Mouse (Mus musculus) cerebellum, postnatal 36 days (tissue): ENCODE measurements around the gene Mov10.
"Not testable (repeated sequence)": the region's sequence is repeated elsewhere in the genome, so short reads cannot be mapped to it uniquely, and the experiment has no call there.

Experiments used
- DNase-seq, 2 experiments: peaks; one replicate each; pipeline ENCODE4 v3.0.0; 2021 to 2022; ENCODE audit warnings: mixed read lengths in 2 of 2

Gene Mov10

DNA sequence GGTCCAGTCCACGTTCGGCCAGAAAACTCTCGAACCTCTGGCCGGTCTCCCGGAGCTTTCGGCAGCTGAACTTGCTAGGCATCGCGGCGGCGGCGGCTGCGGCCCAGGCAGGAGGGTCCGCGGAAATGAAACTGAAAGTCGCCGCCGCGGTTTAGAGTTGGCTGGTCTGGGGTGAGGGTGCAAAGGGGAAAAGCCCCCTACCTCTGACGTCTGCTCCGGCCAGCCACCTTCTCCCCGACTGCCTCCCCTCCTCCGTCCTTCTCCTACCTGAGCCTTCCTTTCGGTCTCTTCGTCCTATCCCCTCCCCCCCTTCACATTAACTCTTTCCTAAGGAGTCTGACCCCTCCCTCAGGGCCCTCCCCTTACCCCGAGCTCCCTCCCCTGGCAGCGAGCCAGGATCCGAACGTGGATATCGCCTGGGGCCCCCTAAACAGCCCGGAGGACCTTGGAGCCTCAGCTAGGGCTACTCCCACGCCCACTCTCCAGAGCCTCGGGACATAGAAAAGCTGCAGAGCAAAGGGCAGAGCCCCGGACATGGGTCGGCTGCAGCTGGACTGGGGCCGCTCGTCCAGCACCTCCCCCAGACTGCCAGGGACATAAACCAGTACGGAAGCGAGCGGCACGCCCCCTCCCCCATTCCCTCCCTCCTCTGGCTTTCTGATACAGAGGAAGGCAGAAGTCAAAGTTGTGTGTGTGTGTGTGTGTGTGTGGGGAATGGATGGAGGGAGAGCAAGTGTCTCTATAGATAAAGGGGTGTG lies at the start of gene Mov10:
Mov10 (minus strand) TSS at position 573 of the 758 bp plus-strand sequence.
- DNase-seq, result peak; percentile 11 to 37

GRCm38 (mm10) chr3:104866674-104867073 lies 48.3 kb upstream of the Mov10 start:
- not testable (repeated sequence) for DNase-seq

- no peak for DNase-seq
Observed at GRCm38 (mm10) chr3:104865341-104865788, 47.0 kb upstream of the Mov10 start.

- DNase-seq, result peak; percentile 92 to 93
Observed at GRCm38 (mm10) chr3:104864651-104865340, 46.4 kb upstream of the Mov10 start.

- peak; percentile 87 to 89 for DNase-seq
Observed at GRCm38 (mm10) chr3:104863786-104864650, 45.7 kb upstream of the Mov10 start, which contains the start of the genes St7l and Capza1. TSS of gene St7l (plus strand) at chr3:104864005. TSS of gene Capza1 (minus strand) at chr3:104864505.

DNA sequence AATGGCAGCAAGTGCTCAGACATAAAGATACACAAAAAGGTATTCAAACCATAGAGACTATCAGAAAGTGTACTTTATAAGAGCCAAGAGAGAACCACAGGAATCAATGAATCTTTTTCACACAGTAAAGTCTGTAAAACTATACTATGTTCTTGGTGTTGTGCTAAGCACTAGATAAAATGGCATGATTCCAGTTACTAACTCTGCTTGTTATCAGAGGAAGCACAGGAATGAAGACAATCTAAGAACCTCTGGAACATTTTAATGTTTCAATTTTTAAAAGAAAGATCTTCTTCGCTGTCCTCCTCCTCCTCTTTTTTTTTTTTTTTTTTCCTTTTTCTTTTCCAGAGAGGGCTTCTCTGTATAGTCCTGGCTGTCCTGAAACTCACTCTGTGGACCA lies 40.2 kb upstream of the Mov10 start:
- no peak for DNase-seq

DNA sequence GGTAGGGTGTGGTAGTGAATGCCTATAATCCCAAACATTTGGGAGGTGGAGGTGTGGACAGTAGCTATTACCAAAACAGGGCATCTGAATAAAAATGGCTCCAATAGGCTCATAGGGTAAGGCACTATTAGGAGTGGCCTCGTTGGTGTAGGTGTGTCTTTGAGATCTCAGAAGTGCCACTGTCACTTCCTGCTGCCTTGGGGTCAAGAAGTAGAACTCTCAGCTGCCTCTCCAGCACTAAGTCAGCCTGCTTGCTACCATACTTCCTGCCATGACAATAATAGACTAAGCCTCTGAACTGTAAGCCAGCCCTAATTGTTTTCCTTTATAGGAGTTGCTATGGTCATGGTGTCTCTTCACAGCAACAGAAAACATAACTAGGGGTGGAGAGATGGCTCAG lies 37.7 kb upstream of the Mov10 start:
- DNase-seq, result no peak

DNA sequence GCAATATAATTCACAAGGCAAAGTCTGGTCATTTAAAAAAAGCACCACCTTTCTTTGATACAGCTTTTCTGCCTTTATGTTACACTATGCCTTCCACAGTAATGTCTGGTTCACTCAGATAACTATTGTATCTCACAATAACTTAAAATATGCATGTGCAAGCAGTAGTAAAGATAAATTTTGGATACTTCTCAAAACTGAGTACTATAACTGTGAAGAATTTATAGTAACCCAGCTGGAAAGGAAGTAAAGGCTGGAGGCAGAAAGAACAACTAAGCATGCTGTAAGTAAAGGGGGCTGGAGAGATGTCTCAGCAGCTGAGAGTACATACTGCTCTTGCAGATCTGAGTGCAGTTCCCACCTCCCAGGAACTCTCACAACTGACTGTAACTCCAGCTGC lies 36.5 kb upstream of the Mov10 start:
- no peak for DNase-seq

GRCm38 (mm10) chr3:104854465-104854864 lies 36.1 kb upstream of the Mov10 start:
- DNase-seq, result no peak

- no peak for DNase-seq
Observed at GRCm38 (mm10) chr3:104846601-104847000, 28.2 kb upstream of the Mov10 start.

DNA sequence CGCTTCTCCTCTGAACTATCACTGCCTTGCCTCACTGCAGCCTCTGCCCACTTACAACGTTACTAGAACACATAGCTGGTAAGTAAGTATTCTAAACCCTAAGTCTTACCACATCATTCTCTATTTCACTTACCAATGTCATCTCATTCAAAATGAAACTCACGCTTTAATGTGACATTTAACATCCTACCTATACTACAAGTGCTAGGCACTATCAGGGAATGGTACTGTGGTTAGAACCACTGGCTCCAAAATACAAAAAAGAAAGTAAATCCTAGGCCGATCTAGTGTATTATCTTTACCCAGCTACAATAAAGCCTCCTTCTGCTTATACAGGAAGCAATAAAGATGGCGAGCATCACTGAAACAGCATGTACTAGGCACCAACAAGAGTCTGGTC lies 22.7 kb upstream of the Mov10 start:
- DNase-seq, result no peak

GRCm38 (mm10) chr3:104835797-104836196 lies 17.4 kb upstream of the Mov10 start:
- DNase-seq, result no peak

DNA sequence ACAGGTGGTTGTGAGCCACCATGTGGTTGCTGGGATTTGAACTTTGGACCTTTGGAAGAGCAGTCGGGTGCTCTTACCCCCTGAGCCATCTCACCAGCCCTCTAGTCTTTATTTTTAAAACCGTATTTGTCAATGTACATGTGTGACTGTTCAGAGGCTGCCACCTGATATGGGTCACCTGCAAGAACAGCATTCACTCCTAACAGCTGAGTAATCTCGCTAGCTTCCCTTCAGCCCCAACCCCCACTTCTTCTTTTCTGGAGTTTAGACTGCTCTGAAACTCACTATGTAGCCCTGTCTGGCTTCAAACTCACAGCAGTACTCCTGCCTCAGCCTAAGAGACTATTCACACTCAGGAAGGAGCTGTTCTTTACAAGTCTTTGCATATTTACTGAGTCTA lies 4.0 kb upstream of the Mov10 start:
- DNase-seq, result no peak

DNA sequence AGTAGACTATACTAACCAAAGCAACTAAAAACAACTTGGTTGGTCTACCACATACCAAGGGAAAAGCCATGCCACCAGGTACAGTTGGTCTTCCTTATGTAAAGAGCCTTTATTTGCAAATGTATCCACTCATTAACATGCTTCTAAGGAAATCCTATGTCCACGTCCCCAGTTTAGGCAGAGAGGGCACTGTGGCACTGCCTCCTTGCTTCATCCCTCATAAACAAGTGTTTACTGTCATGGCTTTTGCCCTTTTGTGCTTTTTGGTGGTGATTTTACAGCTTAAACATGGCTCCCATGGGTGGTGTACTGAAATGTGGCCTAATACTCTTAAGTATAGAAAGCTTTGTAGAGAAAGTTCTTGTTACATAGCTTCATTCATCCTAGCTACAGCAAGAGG lies 2.1 kb upstream of the Mov10 start:
- DNase-seq, result no peak

- no peak for DNase-seq
Observed at GRCm38 (mm10) chr3:104818749-104819134, 379 bp upstream of the Mov10 start.

GRCm38 (mm10) chr3:104817481-104817990 lies 827 bp downstream of the Mov10 start:
- DNase-seq, result peak; percentile 19 to 27

DNA sequence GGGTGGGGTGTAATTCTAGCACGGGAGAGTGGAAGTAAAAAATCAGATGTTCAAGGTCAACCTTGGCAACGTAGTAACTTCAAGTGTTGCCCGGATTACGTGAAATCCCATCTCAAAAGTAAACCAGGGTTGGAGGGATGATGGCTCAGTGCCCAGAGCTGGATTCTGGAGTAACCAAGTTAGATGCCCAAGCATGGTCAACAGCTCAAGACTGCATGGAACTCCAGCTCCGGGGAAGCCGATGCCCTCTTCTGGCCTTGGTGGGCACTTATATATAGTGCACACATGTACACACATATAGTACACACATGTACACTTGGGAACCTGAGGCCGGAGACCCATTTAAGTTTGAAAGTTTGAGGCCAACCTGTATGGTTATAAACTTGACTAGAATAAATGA lies 2.2 kb downstream of the Mov10 start:
- DNase-seq, result no peak

DNA sequence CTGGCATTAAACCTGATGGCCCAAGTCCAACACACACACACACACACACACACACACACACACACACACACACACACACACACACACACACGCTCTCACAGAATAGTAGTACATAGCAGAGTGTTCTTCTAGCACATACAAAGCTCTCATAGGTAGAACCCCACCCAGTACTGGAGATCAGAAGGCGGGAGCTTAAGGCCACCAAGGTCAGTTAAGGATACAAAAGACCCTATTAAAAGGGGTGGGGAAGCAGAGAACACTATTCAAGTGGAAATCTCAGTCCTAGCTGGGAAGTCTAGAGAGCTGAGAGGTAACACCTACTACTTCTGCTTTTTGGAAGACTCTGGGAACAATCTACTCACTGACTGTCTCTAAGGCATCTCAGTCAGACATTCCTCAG lies 3.0 kb downstream of the Mov10 start:
- no peak for DNase-seq

GRCm38 (mm10) chr3:104814746-104815145 lies 3.6 kb downstream of the Mov10 start:
- DNase-seq, result no peak

DNA sequence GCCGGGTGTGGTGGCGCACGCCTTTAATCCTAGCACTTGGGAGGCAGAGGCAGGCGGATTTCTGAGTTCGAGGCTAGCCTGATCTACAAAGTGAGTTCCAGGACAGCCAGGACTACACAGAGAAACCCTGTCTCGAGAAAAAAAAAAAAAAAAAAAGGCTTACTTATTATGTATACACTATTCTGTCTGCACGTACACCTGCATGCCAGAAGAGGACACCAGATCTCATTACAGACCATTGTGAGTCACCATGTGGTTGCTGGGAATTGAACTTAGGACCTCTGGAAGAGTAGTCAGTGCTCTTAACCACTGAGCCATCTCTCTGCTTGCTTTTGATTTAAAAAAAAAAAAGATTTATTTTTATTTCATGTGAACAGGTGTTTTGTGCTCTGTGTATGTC lies 5.1 kb downstream of the Mov10 start:
- DNase-seq, result not testable (repeated sequence)

DNA sequence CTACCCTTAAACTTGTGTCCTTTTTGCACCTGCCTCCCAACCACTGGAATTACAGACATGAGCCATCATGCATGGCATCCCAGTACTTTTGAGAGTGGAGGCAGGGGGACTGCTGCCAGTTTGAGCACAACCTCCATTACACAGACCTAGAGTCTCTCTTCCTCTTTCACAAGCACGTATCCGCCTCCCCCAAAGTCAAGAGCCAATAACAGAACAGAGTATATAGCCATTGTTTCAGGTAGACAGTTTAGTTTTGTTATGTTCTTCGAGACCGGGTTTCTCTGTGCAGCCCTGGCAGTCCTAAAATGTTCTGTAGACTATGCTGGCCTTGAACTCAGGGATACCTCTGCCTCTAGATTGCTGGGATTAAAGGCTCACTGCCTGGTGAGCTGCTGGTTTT lies 6.1 kb downstream of the Mov10 start:
- DNase-seq, result no peak

GRCm38 (mm10) chr3:104811752-104812151 lies 6.6 kb downstream of the Mov10 start:
- DNase-seq, result no peak

DNA sequence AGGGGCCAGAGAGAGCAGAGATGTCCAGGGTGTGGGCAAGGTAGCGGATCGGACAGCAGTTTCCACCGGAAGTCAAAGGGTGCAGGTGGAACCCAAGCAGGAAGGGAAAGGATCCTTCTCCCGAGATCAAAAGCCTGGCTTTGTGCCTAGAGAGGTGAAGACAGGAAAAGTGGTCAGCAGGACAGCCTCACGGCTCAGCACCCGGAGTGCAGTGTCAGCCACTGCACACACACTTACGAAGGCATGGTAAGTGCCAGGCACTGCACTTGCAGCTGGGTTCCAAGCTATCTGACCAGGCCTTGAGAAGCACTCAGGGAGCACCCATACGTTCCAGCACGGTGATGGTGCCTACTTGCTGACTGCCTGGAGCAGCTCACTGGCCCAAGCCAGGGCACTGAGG lies 12.8 kb downstream of the Mov10 start:
- no peak for DNase-seq
